Mouse (Mus musculus) ES-E14 (cell line): ENCODE results near the gene Ell2.

ENCODE experiments used
- CHD2 ChIP-seq: IDR thresholded peaks from 2 replicates; pipeline ENCODE4 v1.6.1; 2014; ENCODE audit warnings: mild to moderate bottlenecking, low read depth, low read length, inconsistent platforms
- HCFC1 ChIP-seq: IDR thresholded peaks from 2 replicates; pipeline ENCODE4 v1.6.1; 2012; ENCODE audit warnings: low read length, inconsistent platforms, borderline replicate concordance; ENCODE audit not compliant: insufficient read depth
- MAFK ChIP-seq: IDR thresholded peaks from 2 replicates; pipeline ENCODE4 v1.6.1; 2014; ENCODE audit warnings: mild to moderate bottlenecking, low read depth, low read length, inconsistent platforms; ENCODE audit not compliant: insufficient read depth
- ZC3H11A ChIP-seq: IDR thresholded peaks from 2 replicates; pipeline ENCODE4 v1.6.1; 2012; ENCODE audit warnings: low read depth, mild to moderate bottlenecking, inconsistent platforms, low read length, borderline replicate concordance
- ZNF384 ChIP-seq: IDR thresholded peaks from 2 replicates; pipeline ENCODE4 v1.6.1; 2012; ENCODE audit warnings: low read depth, low read length, inconsistent platforms

DNA sequence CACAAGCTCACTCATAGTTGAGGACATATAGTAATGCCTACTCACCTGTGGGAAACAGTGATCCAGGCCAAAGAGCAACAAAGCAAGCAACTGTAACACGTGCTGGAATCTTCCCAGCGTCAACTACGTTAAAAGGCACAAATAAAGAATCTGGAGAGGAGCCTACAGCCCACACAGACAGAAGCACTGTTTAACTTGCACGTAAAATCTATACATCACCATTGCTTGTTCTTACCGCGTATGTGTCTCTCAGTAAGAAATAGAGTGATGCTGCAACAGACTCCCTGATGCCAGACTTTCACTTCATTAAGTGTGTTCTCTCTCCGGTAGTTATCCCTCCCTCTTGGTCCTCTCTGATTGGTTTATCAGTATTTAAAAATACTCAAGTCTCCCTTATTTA lies 42.1 kb downstream of the Ell2 start:
- TF ChIP-seq ZC3H11A = no peak
- TF ChIP-seq ZNF384 = no peak
- TF ChIP-seq MAFK = no peak
- TF ChIP-seq HCFC1 = no peak
- no peak for TF ChIP-seq CHD2
